Mouse (Mus musculus): Measurements from ENCODE around the gene Brwd1.
"Not testable (repeated sequence)": the region's sequence is repeated elsewhere in the genome, so short reads cannot be mapped to it uniquely, and the experiment has no call there.

Gene Brwd1

DNA sequence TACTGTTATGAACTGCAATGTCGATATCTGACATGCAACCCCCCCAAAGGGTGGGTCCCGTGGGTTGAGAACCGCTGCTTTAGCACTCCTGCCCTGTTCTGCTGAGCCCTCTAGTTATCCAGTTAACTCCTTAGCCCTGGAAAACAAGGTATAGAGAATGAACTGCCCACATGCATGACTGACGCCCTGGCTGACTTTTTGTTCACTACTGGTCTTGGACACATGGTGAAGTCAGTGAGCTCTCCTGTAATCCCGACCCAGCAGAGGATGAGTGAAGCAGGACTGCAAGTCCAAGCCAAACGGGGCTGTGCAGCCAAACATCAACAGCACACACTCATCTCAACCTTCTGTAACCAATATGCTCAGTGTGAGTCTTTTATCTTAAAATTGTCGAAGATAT lies 1.8 kb downstream of the Brwd1 start:
- no peak for DNase-seq (ENCODE audit: low spot score)

DNA sequence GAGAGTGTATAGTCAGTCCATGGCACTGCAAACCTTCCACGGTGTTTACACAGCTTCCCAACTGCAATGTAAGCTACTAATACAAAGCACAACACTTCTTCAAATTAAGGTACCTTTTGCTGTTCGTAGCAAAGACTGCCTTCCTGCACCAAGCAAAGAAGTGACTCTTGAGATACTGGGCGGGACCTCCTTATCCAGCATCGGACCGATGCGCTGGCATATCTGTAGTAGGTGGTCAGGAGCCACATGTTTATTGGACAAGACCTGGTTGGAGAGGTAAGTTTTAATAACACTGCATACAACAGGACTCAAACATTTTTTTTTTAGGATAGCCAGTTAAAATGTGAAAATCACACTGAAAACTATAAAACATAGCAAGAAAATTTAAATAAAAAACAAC lies 14.0 kb downstream of the Brwd1 start:
- no peak for DNase-seq (ENCODE audit: low spot score)

DNA sequence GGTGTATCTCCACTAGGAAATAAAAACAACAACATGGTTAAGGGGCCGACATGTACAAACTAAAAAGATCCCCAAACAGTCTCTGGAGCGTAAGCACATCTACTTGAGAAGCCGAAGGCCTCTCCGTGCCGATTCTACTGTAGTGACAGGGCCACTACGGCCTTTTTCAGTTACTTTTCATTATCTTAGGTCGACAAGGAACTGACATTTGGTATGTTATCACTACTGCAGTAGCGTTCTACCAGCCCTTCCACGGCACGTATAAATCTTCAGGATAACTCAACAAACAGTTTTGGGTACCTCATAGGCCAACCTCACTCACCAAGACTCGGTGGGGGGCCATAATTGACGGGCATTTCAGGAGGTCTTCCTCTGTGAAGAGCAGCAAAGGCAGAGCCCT lies 16.2 kb downstream of the Brwd1 start:
- DNase-seq (ENCODE audit: low spot score), result no peak

DNA sequence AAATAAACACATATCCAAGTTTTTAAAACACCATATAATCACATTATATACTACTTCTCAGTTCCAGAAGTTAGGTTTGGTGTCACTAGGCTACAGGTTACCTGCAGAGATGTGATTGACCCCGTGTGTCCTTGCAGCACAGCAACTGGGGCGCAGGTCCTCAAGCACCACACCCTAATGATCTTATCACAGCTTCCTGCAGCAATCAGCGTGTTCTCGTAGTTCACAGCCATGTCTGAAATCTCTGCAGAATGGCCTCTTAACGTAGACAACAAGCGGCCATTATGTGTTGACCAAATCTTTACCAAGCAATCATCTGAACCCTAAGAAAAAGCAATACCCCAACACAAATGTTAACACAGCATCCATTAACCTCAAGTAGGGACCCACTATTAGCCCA lies 17.7 kb downstream of the Brwd1 start:
- no peak for DNase-seq (ENCODE audit: low spot score)

DNA sequence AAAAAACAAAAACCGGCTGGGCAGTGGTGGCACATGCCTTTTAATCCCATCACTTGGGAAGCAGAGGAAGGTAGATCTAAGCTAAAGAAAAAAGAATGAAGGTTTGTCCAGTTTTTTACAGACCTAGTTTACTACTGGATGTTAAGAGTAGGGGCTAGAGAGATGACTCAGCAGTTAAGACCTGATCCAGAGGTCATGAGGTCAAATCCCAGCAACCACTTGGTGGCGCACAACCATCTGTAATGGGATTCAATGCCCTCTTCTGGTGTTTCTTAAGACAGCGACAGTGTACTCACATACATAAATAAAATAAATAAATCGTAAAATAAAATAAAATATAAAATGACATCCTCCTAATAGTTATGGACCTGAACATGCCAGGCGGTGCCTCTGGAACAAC lies 38.2 kb downstream of the Brwd1 start:
- DNase-seq (ENCODE audit: low spot score), result no peak

DNA sequence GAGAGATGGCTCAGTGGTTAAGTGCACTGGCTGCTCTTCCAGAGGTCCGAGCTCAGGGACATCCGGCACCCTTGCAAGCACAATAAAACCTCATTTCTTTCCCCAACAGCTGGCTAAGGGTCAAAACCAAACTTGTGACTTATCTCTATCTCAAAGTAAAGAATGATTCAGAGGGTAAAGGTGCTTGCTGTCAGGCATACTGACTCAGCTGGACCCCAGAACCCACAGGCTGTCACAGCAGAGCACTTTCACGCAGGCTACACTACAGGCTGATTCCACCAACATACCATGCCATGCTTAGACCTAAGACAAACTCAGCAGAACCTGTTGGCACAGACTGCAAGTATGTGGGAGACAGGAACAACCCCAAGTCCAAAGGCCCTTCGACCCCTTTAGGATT lies 41.6 kb downstream of the Brwd1 start:
- no peak for DNase-seq (ENCODE audit: low spot score)

DNA sequence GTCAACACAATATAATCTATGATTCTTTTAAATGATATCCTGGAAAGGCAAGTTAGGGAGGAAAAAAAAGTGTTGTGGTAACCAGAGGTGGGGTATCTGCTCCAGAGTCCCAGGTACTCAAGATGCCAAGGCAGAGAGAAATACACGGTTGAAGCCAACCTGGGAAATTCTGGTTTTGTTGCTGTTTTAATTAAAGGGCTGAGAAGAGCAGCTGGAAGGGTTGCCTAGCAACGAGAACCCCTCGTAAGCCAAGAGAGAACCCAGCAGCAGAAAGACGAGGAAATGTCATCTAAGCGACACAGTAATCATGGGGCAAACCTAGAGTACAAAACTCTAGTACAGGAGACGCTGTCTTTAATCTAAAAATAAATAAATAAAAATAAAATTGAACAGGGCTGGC lies 42.8 kb downstream of the Brwd1 start:
- DNase-seq (ENCODE audit: low spot score), result no peak

DNA sequence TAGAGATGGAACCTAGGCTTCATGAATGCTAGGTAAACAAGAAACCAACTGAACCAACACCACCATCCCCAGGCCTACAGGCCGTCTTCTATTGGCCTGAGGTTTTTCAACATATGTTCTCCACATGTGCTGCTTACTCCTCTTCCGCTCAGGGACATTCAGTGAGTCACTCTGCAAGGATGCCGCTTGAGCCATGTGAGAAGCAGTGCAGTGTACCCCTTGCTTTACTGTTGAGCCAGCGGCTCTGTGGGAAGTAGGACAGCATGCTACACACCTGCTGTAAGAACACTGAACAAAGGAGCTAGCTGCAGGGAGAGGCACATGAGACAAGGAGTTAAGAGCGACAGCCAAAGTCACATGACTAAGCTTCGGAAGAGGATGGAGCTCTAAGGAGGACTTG lies 47.9 kb downstream of the Brwd1 start:
- DNase-seq (ENCODE audit: low spot score), result no peak

DNA sequence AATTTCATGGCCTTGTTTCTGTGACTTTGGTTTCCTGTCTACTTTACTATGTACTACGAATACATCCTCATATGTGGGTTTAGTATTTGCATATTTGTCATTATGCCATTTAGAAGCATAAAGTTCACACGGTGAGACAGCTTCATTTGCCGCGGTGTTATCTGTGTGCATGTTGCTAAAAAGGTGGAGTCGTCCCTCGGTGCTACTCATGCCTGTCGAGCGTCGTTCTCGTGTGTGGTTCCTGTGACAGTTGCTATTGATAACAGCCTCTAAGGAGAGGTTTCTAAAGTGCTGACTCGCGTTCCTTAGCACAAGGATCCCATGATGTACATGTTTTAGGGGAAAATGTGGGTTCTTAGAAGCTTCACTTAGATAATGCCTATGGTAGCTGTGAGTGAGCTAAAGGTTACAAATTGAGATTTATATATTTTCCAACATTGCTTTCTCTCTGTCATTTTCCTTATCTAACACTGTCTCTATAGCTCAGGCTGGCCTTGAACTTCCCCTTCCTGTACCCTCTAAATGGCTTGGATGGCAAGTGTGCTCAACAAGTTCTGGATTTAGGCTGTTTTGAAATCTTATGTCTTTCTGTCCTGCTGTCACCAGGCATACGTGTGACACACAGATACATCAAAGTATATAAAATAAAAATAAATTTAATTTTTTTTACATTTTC lies 49.8 kb downstream of the Brwd1 start:
- no peak for DNase-seq (ENCODE audit: low spot score)

DNA sequence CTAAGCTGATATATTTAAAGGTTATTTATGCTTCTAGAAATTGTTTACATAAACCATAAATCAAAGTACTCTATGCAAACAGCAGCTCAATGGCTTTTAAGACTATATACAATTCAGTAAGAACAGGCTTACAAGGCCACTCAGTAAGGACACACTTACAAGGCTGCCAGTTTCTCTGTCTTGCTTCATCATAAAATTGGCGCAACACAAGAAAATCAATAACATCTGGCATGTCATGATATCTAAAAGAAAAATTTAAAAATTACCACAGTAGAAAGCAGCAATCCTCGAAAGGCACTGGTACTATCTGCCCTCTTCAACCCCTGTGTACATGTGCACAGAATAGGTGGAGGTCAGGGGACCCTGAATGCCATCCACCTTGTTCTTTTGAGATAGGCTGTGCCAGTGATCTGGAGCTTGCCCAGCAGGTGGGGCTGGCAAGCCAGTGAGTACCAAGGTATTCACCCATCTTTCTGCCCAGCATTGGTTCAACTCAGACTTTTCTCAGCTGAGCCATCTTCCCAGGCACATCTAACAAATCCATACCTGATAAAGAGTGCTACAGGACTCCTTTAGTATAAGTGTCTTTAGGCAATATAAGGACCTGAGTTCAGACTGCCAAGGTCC lies 51.7 kb downstream of the Brwd1 start:
- DNase-seq (ENCODE audit: low spot score), result no peak

DNA sequence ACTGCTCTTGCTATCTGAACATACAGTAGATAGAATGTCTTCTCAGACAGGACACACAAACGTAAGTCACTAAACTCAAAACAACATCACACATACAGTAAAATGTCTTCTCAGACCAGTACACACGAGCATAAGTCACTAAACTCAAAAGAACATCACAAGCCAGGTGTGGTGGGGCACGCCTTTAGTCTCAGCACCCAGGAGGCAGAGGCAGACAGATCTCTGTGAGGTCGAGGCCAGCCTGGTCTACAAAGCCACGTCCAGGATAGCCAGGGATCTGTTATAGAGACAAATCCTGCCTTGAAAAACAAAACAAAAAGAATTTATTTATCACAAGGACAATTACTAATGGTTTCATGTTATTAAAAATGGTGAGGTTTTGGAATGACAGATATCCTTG lies 56.1 kb downstream of the Brwd1 start:
- DNase-seq (ENCODE audit: low spot score), result no peak

DNA sequence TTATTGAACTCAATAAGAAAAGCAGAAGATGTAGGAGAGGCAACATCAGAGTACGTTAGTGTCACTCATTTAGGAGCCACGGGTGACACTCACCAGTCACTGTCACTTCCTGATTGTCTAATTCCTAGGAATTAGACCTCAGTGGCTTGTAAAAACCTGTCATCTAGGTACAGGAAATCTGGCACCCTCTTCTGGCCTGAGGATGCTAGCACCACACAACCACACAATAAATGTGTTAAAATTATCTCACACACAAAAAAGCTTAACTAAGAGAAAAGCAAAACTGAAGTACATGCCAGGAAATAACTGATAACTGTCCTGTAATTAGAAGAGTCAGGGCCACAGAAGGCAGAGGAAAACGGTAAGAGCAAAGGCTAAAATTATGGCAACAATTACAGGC lies 57.1 kb downstream of the Brwd1 start:
- no peak for DNase-seq (ENCODE audit: low spot score)

DNA sequence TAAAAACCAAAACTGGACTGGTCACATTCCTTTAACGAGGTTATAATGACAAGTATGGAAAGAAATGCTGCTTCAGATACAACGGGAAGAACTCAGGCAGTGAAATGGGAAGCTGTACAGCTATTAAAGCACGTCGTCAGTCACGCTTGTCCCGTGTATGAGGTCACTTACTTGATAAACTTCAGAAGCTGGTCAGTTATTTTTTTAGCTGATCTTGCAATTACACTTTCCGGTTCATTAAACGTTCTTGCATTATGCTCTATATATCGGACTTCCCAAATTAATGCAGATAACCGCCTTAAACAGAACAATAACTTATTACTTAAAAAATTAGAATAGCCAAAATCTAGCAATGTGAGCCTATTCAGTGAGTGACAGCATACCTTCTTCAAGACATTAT lies 61.3 kb downstream of the Brwd1 start:
- no peak for DNase-seq (ENCODE audit: low spot score)

DNA sequence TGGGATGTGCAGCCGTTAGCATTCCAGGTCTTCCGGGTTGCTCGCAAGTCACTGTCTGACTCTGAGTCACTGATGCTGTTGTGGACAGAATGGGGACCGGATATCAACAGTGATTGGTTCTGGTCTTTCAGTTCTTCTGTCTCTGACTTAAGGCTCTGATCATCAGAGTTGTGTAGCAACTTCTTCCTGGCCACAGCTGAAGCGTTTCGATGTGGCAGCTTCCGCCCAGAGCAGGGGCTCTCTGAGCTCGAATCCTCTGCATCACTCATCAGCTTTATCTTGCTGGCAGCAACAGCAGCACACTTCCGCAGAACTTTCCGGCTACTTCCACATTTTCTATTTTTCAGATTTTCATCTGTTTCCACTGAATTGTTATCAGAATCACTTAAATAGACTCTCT lies 73.2 kb downstream of the Brwd1 start:
- DNase-seq (ENCODE audit: low spot score), result not testable (repeated sequence)

DNA sequence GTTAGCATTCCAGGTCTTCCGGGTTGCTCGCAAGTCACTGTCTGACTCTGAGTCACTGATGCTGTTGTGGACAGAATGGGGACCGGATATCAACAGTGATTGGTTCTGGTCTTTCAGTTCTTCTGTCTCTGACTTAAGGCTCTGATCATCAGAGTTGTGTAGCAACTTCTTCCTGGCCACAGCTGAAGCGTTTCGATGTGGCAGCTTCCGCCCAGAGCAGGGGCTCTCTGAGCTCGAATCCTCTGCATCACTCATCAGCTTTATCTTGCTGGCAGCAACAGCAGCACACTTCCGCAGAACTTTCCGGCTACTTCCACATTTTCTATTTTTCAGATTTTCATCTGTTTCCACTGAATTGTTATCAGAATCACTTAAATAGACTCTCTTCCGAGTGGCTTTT lies 78.0 kb downstream of the Brwd1 start:
- DNase-seq (ENCODE audit: low spot score), result not testable (repeated sequence)

DNA sequence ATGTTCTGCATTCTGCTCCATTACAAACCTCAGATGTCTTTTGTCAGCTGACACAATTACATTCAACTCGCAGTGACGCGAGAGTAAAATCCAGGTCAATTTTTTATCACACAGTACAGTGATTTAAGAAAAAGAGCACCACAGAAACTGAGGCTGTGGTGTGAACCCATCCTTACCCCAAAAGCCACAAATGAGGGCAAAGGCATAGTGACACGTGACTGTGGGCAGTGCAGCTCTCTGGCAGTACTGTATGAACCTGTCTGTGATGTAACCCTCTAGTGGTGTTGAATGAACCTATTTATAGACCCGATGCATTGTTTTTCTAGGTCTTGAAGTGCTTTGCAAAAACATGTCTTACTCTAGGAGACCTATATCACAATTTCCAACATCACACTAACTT lies 83.0 kb downstream of the Brwd1 start:
- DNase-seq (ENCODE audit: low spot score), result no peak

DNA sequence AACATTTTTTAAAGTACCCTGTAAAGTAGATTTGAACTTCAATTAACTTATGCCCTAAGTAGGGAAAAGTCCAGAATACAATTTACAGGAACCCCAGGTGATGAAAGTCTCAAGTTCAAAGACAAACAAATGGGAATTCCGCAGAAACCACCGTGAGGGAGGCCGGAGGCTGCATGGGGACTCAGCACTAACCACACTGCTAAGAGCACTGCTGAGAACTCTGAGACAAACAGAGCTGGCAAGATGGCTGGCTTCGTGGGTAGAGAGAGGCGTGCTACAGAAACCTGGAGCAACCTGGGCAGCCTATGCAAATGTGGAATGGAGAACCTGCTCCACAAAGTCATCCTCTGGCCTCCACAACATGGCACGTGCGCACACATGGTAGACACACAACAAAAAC lies 86.2 kb downstream of the Brwd1 start:
- DNase-seq (ENCODE audit: low spot score), result no peak

DNA sequence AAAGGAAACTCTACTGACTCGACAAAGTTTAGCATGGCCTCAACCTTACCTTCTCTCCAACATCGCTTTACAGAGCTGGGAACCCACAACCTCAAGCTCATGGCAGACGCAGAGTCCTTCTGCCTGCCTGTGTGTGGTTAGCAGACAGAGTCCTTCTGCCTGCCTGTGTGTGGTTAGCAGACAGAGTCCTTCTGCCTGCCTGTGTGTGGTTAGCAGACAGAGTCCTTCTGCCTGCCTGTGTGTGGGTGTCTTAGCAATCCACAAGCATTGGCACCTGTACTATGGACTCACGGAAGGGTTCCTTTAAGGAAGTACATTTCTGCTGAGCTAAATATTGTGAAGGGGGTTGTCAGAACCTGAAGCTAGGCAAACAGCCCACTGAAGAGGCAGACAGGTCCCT lies 87.8 kb downstream of the Brwd1 start:
- not testable (repeated sequence) for DNase-seq (ENCODE audit: low spot score)

DNA sequence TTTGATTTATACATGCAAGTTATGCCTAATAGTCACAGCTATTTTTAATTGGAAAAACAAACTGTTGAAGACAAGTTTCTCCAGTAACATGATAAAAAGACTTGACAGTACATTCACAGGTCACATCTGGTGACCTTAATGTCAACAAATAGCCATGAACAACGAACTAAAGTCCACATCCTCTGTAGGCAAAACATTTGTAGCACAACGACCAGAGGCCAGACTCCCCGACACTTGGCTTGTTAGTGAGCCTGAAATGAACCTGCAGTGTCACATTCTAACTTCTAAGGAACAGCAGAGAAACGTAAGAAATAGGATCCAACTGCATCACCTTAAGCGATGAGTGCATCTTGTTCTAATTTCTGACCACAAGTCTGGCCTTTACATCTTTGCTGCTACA lies 89.7 kb downstream of the Brwd1 start:
- DNase-seq (ENCODE audit: low spot score), result no peak

DNA sequence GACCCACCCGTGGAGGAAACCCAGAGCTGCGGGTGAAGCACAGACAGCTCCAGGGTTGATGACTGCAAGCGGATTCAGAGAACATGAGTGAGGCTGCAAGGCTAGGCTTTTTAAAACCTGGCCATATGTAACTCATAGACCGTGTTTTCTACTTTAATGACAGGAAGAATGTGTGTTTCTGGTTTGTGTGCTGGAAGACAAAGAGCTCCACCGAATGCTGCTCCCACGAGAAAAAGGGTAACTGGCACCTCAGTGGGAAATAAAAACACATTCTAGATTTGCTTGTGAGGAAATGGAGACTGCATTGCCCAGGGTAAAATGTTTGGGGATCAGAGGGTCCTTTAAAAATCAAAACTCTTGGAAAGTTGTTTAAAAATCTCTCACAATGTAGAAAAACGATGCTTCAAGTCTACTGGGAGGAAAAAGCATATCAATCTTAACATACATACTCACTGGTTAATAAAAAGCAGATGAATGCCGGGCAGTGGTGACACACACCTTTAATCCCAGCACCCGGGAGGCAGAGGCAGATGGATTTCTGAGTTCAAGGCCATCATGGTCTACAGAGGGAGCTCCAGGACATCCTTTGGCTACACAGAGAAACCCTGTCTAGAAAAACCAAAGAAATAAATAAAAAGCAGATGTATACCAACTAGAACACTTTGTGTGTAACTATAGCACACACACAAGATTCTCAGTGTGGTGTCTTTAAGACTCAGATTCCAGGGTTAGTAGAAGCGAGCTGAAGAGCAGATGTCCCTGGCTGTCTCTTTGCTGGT lies 91.0 kb downstream of the Brwd1 start:
- DNase-seq (ENCODE audit: low spot score), result no peak

DNA sequence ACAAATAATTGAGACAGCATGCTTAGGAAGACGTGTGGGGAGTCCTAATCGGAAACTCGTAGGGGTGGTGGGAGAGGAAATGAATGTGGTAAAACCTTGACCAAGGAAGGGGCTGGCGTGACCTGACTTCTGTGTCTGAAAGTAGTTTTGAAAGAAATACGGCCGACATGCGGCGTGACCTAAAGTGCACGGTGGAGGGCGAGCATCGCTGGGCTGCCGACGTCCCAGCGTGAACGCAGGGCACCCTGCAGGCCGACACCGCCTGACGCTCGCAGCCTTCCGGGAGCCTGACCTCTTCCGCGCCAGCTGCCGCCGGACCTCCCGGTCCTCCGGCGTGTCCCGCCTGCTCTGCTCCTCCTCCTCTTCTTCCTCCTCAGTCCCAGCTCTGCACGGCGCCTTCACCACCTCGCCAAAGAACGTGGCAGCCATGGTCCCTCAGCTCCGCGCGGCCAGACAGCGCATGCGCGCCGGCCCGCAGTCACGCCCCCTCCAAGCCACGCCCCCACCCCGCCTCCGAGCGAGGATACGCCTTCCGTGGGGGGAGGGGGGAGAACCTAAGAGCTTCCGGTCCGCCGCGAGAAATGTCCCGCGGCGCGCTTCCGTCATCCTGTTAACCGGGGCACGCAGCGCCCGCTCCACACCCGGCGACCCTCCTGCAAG lies 91.7 kb downstream of the Brwd1 start, which contains the start of gene Psmg1:
Gene Psmg1 (minus strand): TSS at position 499 of the 660 bp plus-strand sequence.
- DNase-seq (ENCODE audit: low spot score), result peak; percentile 89

DNA sequence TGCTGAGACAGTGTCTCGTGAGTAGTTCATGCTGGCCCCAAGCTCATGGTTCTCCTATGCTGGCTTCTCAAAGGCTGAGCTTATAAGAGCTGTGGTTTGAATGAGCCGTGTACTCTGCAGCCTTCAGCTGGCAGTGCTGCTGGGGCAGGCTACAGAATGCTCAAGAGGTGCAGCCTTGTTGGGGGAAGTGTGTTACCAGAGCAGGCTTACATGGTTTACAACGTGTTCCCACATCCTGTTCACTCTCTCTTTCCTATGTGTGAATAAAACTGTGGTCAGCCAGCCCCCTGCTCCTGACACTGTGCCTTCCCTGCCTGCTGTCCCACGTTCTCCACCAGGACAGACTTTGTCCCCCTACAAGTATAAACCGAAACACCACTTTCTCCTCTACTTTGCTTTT lies 97.4 kb downstream of the Brwd1 start:
- no peak for DNase-seq (ENCODE audit: low spot score)

DNA sequence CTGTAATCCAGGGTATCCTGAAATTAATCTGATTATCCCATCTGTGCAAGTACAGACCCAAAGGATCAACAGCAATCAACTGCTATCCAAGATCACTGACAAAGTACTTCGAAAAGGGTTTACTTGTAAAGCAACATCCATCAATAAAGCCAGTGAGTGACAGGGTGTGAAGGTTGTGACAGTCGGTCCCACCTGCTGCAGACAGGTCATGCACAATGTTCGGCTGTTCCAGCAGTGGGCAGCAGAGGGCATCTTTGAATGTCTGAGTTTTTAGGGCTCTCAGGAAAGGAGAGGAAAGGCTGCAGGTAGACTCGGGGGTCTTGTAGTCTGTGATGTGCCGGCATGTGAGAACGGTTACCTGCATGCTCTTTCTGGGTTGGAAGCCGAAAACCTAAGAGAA lies 98.7 kb downstream of the Brwd1 start:
- no peak for DNase-seq (ENCODE audit: low spot score)

Data from ovary, adult 18-20 months (tissue).